Mouse (Mus musculus): ENCODE measurements around the gene Ncbp2. TPM values are rescaled to one million over a fixed set of nuclear protein-coding genes. Genes with fewer than 3 reads are reported as not detected.

The Ncbp2 gene
- polyA plus RNA-seq, 1 experiment from 2014 or later: 143 TPM

DNA sequence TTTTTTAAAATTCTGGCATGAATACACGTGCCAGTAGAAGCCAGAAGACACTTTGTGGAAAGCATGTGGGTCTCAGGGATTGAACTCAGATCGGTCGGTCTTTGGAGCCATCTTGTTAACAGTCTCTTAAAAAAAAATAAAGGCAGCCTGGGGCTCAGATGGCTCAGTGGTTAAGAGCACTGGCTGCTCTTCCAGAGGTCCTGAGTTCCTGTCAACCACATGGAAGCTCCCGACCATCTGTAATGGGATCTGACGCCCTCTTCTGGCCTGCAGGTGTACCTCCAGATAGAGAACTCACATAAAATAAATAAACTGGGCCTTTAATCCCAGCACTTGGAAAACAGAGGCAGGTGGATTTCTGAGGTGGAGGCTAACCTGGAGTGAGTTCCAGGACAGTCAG, 32.6 kb downstream of the Ncbp2 start:
- no peaks in the 10 kb centered on the region for H3K27me3 ChIP-seq
- H3K4me2 ChIP-seq: no peak overlapping the region
- no peak overlapping the region for H3K4me3 ChIP-seq
- no peaks in the 10 kb centered on the region for H3K4me1 ChIP-seq
- no peaks in the 10 kb centered on the region for H3K9me3 ChIP-seq
- no peak for ATAC-seq (ENCODE audit: insufficient number of reproducible peaks, insufficient read depth, low FRiP score, low TSS enrichment, low read depth)
- no peak overlapping the region for H3K27ac ChIP-seq
- H3K9ac ChIP-seq: no peak overlapping the region
- H3K36me3 ChIP-seq: peaks cover 64% of the 10 kb centered on the region
- WGBS: 79% methylated on average over 5 of the region's 5 CpGs

DNA sequence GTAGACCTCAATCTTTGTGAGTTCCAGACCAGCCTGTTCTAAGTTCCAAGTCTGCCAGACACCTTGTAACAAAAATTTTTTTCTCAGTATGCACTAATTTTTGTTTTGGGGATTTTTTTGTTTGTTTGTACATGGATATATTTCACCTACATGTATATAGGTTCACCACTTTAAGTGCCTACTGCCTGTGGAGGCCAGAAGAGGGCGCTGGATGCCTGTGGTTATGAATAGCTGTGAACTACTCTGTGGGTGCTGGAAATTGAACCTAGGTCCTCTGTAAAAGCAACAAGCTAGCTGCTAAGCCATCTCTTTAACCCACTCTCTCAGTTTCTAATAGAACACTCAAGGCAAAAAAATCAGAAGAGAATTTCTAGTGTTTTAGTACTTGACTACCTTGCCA, 43.7 kb downstream of the Ncbp2 start:
- Histone ChIP-seq H3K4me3 (no peak overlapping the region), H3K4me2 (no peak overlapping the region), H3K4me1 (no peaks in the 10 kb centered on the region), H3K27me3 (no peaks in the 10 kb centered on the region), H3K9me3 (no peaks in the 10 kb centered on the region), H3K9ac (no peak overlapping the region), H3K27ac (no peak overlapping the region), H3K36me3 (peaks cover 50% of the 10 kb centered on the region)
- 33% methylated on average over 1 of the region's 1 CpGs for WGBS
- ATAC-seq (ENCODE audit: insufficient number of reproducible peaks, insufficient read depth, low FRiP score, low TSS enrichment, low read depth): no peak

DNA sequence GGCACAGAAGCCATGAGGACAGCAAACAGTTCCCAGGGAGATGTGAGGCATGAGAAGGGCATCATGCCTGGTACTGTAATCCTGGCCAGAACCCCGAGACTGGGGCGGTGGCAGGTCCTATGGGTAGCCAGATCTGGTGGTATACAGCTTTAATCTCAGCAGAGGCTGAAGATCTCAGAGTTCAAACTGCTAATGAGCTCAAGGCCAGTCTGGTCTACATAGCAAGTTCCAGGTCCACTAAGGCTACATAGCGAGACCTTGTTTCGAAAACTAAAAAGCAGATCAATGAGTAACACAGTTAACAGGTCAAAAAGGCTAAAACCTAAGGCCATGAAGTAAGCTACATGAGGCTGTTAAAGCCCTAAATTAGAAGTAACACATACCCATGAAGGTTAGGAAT, 44.9 kb downstream of the Ncbp2 start:
- no peak for ATAC-seq (ENCODE audit: insufficient number of reproducible peaks, insufficient read depth, low FRiP score, low TSS enrichment, low read depth)

DNA sequence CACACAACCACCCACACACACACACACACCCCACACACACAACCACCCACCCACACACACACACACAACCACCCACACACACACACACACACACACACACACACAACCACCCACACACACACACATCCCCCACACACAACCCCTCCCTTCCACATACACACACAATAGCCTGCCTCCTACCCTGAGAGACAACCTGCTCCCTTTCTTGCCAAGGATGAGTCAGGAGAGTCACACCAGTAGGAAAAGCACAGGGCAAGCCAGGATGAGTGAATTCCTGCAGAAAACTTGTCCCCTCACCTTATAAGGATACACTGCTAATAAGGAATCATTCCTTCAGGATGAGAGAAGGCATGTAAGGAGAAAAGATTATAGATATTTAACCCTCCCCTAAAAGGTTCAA, 45.6 kb downstream of the Ncbp2 start:
- no peak overlapping the region for H3K9ac ChIP-seq

More for the DNA sequence above, 44.9 kb downstream of the Ncbp2 start:
- H3K4me2 ChIP-seq: no peak overlapping the region
- no peaks in the 10 kb centered on the region for H3K27me3 ChIP-seq
- H3K27ac ChIP-seq: no peak overlapping the region
- H3K9me3 ChIP-seq: no peaks in the 10 kb centered on the region
- no peak overlapping the region for H3K4me3 ChIP-seq
- H3K9ac ChIP-seq: no peak overlapping the region
- no peaks in the 10 kb centered on the region for H3K4me1 ChIP-seq
- 97% methylated on average over 4 of the region's 4 CpGs for WGBS
- peaks cover 44% of the 10 kb centered on the region for H3K36me3 ChIP-seq

DNA sequence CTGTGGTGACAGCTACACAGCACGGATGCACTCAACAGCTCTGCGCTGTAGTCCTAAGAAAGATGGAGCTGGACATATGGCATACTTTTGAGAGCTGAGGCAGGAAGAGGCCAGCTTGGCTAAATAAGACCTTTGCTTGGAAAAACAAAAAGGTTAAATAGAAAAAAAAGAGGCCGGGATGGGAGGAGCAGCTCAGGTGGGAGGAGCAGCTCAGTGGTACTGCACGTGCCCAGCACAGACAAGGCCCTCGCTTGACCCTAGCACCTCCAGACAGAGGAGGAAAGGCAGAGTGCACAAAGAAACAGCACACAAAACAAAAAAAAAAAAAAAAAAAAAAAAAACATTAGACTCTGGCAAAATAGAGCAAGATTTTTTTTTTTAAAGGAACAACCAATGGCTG, 48.1 kb downstream of the Ncbp2 start:
- peaks cover under 1% of the 10 kb centered on the region for H3K4me1 ChIP-seq

More for the DNA sequence above, 45.6 kb downstream of the Ncbp2 start:
- peaks cover 41% of the 10 kb centered on the region for H3K36me3 ChIP-seq
- no peak overlapping the region for H3K4me3 ChIP-seq
- no peak overlapping the region for H3K4me2 ChIP-seq
- no peak overlapping the region for H3K27ac ChIP-seq
- no peak for ATAC-seq (ENCODE audit: insufficient number of reproducible peaks, insufficient read depth, low FRiP score, low TSS enrichment, low read depth)
- H3K4me1 ChIP-seq: no peaks in the 10 kb centered on the region
- no peaks in the 10 kb centered on the region for H3K9me3 ChIP-seq
- H3K27me3 ChIP-seq: no peaks in the 10 kb centered on the region

DNA sequence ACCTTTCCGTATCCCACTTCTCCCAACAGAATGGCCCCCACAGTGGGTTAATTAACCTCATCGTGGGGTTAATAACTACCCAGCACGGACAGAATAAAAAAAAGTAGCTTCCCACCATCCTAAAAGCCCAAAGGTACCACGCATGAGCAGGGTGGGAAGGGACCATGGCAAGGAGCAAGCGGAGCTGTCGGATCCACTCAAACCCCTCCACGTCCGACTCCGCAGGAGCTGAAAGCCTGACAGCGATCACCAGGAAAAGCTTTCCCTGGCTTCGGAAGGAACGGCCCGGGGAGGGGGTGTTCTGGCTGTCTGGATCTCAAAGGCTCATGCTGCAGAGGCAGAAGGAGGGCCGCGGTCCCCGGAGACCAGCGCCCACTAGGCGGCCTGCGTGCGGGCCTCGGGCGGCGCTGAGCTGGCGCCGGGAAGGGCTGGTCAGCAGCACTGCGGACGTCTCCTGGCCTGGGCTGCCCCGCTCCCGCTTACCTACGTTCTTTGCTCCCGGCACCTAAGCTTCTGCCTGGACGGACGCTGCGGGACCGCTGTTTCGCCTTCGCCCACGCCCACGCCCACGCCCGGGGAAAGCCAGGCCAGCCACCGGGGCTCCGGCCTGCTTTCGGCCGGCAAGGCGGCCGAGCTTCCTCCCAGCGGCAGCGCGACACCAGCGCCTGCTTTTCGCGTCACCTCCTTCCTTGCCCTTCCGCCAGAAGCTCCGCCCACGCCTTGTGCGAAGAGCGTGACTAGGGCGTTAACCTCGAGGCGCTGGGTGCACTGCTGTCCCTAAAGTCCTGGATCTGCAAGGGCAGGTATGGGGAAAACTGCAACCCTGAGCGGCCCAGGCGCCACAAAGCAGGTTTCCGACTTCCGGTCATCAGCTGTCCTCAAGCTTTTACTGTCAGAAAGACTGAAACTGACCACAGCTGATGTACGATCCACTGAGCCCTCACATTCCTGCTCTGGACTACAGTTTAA, 54.5 kb downstream of the Ncbp2 start, which contains the start of gene Senp5:
Senp5 (minus strand) TSS at position 779 of the 969 bp plus-strand sequence.
- H3K9ac ChIP-seq: peak within 1 kb of the TSS; percentile 95
- H3K4me2 ChIP-seq: peak within 1 kb of the TSS; percentile 92
- under 1% methylated on average over 66 of the region's 66 CpGs for WGBS
- peaks cover 16% of the 10 kb centered on the region for H3K4me1 ChIP-seq
- peaks cover 11% of the 10 kb centered on the region; the same call in 1 of the 2 replicates for H3K36me3 ChIP-seq
- H3K9me3 ChIP-seq: no peaks in the 10 kb centered on the region
- no peaks in the 10 kb centered on the region for H3K27me3 ChIP-seq
- H3K4me3 ChIP-seq: peak within 1 kb of the TSS; percentile 100
- ATAC-seq (ENCODE audit: insufficient number of reproducible peaks, insufficient read depth, low FRiP score, low TSS enrichment, low read depth): peak; percentile 88
- peak within 1 kb of the TSS; percentile 66 for H3K27ac ChIP-seq

More for the DNA sequence above, 48.1 kb downstream of the Ncbp2 start:
- WGBS: 84% methylated on average over 5 of the region's 5 CpGs
- H3K9me3 ChIP-seq: no peaks in the 10 kb centered on the region
- peaks cover 31% of the 10 kb centered on the region for H3K36me3 ChIP-seq
- no peak overlapping the region for H3K4me3 ChIP-seq
- H3K27me3 ChIP-seq: no peaks in the 10 kb centered on the region
- no peak for ATAC-seq (ENCODE audit: insufficient number of reproducible peaks, insufficient read depth, low FRiP score, low TSS enrichment, low read depth)
- no peak overlapping the region for H3K9ac ChIP-seq
- H3K27ac ChIP-seq: no peak overlapping the region
- no peak overlapping the region for H3K4me2 ChIP-seq

DNA sequence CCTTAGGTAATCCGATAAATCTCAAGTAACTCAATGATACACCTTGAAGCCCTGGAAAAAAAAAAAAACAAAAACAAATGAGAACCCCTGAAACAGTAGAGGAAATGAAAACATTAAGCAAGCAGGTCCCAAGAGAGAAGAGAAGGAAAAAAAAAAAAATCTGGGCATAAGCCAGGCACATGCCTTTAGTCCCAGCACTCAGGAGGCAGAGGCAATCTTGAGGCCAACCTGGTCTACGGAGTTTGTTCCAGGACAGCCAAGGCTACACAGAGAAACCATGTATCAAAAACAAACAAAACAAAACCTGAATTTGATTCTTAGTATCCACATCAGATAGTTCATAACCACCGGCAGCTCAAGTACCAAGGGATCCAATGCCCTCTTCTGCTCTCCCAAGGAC, 56.4 kb downstream of the Ncbp2 start:
- Histone ChIP-seq H3K27ac (no peak overlapping the region), H3K9me3 (no peaks in the 10 kb centered on the region), H3K4me3 (no peak overlapping the region), H3K4me1 (peaks cover 16% of the 10 kb centered on the region), H3K4me2 (no peak overlapping the region), H3K9ac (no peak overlapping the region), H3K36me3 (peaks cover 4% of the 10 kb centered on the region; the same call in 1 of the 2 replicates), H3K27me3 (no peaks in the 10 kb centered on the region)
- ATAC-seq (ENCODE audit: insufficient number of reproducible peaks, insufficient read depth, low FRiP score, low TSS enrichment, low read depth): no peak
- 95% methylated on average over 3 of the region's 3 CpGs for WGBS

DNA sequence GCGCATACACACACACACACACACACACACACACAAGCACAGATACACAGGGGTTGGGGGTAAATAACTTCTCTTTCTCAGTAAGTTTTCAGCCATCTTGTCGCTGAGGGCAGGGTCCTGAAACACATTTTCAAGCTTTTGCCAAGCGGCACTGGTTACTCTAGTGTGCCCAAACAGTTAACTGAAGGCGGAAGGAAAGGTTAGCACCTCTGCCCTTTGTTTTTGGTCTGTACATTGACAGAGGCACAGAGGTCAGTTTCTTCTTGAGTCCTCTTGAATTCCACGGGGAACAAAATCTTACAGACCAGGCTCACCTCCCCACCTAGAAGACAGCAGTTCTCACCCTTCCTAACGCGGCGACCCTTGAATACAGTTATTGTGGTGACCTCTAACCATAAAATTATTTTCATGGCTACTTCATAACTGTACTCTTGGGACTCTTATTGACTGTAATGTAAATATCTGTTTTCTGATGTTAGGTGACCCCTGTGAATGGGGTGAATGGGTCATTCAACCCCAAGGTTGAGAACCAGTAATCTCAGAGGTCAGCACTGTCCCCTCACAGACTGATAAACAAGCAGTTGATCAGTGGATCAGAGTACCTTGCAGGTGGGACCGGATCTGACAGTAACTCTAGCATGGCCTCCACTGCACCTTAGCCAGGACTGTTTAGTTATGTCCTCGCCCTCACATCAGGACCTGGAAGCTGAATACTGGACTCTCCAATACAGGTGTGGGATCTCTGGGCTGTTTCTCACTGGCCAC, 60.4 kb downstream of the Ncbp2 start:
- H3K9ac ChIP-seq: no peak overlapping the region
- H3K4me1 ChIP-seq: peaks cover under 1% of the 10 kb centered on the region
- ATAC-seq (ENCODE audit: insufficient number of reproducible peaks, insufficient read depth, low FRiP score, low TSS enrichment, low read depth): no peak
- H3K9me3 ChIP-seq: no peaks in the 10 kb centered on the region
- no peak overlapping the region for H3K4me2 ChIP-seq
- H3K36me3 ChIP-seq: peaks cover 6% of the 10 kb centered on the region
- H3K27ac ChIP-seq: no peak overlapping the region
- no peak overlapping the region for H3K4me3 ChIP-seq
- H3K27me3 ChIP-seq: no peaks in the 10 kb centered on the region
- WGBS: 64% methylated on average over 10 of the region's 10 CpGs

DNA sequence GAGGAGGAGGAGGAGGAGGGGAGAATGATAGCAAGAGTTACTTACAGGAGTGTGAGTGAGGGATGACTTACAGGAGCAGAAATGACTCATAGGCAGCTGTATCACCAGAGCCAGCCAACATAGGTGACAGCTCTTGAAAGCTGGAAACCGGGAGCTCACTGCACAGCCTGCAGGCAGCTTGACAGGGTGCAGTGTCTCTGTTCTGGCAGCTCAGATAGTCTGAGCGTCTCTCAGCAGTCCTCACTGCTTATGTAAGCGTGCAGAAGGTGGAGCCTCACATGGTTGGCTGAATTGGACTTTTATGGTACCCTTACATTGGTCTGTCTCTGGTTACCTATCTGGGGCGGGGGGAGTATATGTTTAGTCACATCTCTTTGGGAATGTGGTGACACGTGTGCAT, 61.6 kb downstream of the Ncbp2 start:
- H3K27me3 ChIP-seq: no peaks in the 10 kb centered on the region
- 43% methylated on average over 5 of the region's 5 CpGs for WGBS
- no peak overlapping the region for H3K4me3 ChIP-seq
- no peak overlapping the region for H3K4me2 ChIP-seq
- no peak overlapping the region for H3K27ac ChIP-seq
- no peaks in the 10 kb centered on the region for H3K4me1 ChIP-seq
- H3K9me3 ChIP-seq: no peaks in the 10 kb centered on the region
- no peak for ATAC-seq (ENCODE audit: insufficient number of reproducible peaks, insufficient read depth, low FRiP score, low TSS enrichment, low read depth)
- H3K36me3 ChIP-seq: peaks cover 9% of the 10 kb centered on the region
- no peak overlapping the region for H3K9ac ChIP-seq

DNA sequence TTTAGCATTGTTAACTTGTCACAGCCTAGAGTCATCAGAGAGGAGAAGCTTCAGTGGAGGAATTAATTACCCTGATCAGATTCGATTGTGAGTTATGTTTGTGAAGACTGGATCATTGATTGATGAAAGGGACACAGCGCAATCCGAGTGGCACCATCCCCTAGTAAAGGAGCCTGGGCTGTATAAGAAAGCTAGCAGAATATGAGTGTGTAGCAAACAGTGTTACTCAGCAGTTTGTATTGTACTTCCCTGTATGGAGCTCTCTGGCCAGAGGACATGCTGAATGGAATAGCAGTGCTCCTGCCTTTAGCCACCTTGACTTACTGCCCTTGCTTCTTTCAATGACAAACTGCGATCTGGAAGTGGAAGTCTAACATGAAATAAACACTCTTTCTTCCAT, 62.0 kb downstream of the Ncbp2 start:
- WGBS: 87% methylated on average over 4 of the region's 4 CpGs
- Histone ChIP-seq H3K4me2 (no peak overlapping the region), H3K27me3 (no peaks in the 10 kb centered on the region), H3K9ac (no peak overlapping the region), H3K4me3 (no peak overlapping the region), H3K36me3 (peaks cover 9% of the 10 kb centered on the region), H3K9me3 (no peaks in the 10 kb centered on the region), H3K27ac (no peak overlapping the region), H3K4me1 (no peaks in the 10 kb centered on the region)
- ATAC-seq (ENCODE audit: insufficient number of reproducible peaks, insufficient read depth, low FRiP score, low TSS enrichment, low read depth): no peak

Measured in embryonic facial prominence, embryonic 13.5 days (tissue).